Mouse (Mus musculus) hindbrain, embryonic 13.5 days (tissue): ENCODE results near the gene S1pr3. TPM values are rescaled to one million over a fixed set of nuclear protein-coding genes. Genes with fewer than 3 reads are reported as not detected.
A peak's percentile ranks its signal among the peaks of the same experiment; 100 is the strongest.

Experiments
- ATAC-seq: fragments of 200-750 bp; cut with Nextera tagmentation; 2 replicates; pipeline ENCODE4 v1.8.0; 2017; ENCODE audit warnings: moderate TSS enrichment; ENCODE audit not compliant: low FRiP score
- H3K27ac ChIP-seq: fragments of 300-500 bp; sonication (generic); 2 replicates; pipeline ENCODE4 v1.5.1; 2015; ENCODE audit warnings: inconsistent platforms, mild to moderate bottlenecking, moderate library complexity
- H3K27me3 ChIP-seq: fragments of 300-500 bp; sonication (generic); 2 replicates; pipeline ENCODE4 v1.6.1; 2015; ENCODE audit warnings: mild to moderate bottlenecking, inconsistent platforms
- H3K36me3 ChIP-seq: fragments of 300-500 bp; sonication (generic); 2 replicates; pipeline ENCODE4 v1.6.1; 2015; ENCODE audit warnings: mild to moderate bottlenecking, inconsistent platforms
- H3K4me1 ChIP-seq: fragments of 300-500 bp; sonication (generic); replicated peaks from 2 replicates; pipeline ENCODE4 v1.6.1; 2015; ENCODE audit warnings: inconsistent platforms
- H3K4me2 ChIP-seq: fragments of 300-500 bp; sonication (generic); 2 replicates; pipeline ENCODE4 v1.6.1; 2015; ENCODE audit warnings: inconsistent platforms, mild to moderate bottlenecking, moderate library complexity
- H3K4me3 ChIP-seq: fragments of 300-500 bp; sonication (generic); 2 replicates; pipeline ENCODE4 v1.5.1; 2015; ENCODE audit warnings: mild to moderate bottlenecking, inconsistent platforms
- H3K9ac ChIP-seq: fragments of 300-500 bp; sonication (generic); 2 replicates; pipeline ENCODE4 v1.6.1; 2015; ENCODE audit warnings: mild to moderate bottlenecking, inconsistent platforms
- H3K9me3 ChIP-seq: fragments of 300-500 bp; sonication (generic); 2 replicates; pipeline ENCODE4 v1.6.1; 2016; ENCODE audit warnings: inconsistent platforms
- WGBS: fragments of 180-500 bp; shearing (Covaris S2); methylation state at CpG from one replicate; pipeline ENCODE4 v1.1.7; 2015; 5-methylcytosine and 5-hydroxymethylcytosine counted together
- polyA plus RNA-seq: library from polyadenylated mRNA; unstranded; fragments of >200 nt; fragmentation: Nextera tagmentation; extraction: Ambion mirVana; gene quantifications from 2 replicates; pipeline ENCODE4 v1.2.1, GENCODE M21; 2015

The S1pr3 gene
- polyA plus RNA-seq, 1 experiment from 2014 or later = 14.1 TPM

DNA sequence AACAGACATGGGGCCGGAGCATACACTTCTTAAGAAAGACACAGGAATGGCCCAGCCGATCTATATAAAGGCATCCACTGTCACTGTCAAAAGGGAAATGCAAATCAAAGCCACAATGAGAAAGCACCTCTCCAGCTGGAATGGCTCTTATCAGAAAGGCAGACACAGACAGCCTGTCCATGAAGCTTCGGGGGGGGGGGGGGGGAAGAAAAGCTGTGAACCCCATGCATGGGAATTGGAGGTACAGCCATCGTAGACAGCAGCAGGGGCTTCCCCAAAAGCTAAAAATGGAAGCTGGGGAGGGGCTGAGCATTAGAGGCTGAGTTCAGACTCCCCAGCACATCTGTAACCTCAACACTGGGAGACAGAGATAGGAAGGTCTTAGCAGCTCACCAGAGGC is 20.5 kb upstream of the S1pr3 start:
- no peaks in the 10 kb centered on the region for H3K9me3 ChIP-seq
- no peak overlapping the region for H3K4me3 ChIP-seq
- no peak for ATAC-seq
- no peak overlapping the region for H3K9ac ChIP-seq
- H3K27me3 ChIP-seq = no peaks in the 10 kb centered on the region
- H3K4me2 ChIP-seq = no peak overlapping the region
- WGBS = 48% methylated on average over 4 of the region's 4 CpGs
- no peak overlapping the region for H3K27ac ChIP-seq
- H3K36me3 ChIP-seq = no peaks in the 10 kb centered on the region
- peaks cover 3% of the 10 kb centered on the region for H3K4me1 ChIP-seq

DNA sequence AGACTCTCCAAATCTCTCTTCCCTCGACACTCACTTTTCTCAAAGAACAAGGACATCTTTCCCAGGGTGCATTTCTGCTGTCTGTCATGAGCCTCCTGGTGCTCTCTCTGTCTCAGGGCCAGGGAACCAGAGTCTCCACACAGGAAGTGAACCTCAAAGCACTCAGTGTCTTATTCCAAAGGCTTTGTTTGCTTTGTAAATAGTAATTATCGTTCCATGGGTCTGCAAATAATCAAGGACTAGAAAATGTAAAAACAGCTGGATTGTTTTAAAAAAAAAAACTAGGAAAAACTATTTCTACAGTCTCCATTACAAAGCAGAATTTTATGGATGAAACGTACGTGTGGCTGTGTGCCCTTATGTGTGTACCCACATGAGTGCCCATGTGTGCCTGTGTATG is 18.0 kb upstream of the S1pr3 start:
- 72% methylated on average over 4 of the region's 4 CpGs for WGBS
- no peak for ATAC-seq
- no peak overlapping the region for H3K4me3 ChIP-seq

DNA sequence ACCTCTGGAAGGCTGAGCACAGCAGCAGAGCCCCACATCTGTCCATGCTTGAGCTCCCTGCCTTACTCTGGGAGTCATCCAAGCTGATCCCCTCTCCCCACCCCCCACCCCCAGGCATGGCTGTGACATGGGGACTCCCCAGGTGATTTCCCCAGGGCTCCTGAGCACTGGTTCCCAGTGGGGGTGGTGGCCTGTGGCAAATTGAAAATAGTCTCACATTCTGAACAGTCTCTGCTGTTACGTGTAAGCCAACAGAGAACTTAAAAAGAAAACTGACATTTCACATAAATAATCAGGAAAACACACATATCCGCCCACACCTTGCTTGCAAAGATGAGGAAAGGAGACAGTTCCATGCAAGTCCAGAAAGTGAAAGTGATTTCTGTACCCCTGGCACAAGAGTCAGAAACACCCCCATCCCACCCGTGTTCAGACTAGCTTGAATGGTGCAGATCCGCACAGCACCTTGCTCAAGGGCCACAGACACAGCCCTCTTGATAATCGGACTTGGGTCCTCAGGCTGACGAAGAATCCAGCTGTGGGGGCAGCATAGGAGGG is 17.0 kb upstream of the S1pr3 start:
- no peaks in the 10 kb centered on the region for H3K27me3 ChIP-seq
- no peak overlapping the region for H3K27ac ChIP-seq
- H3K9me3 ChIP-seq = 0 out of 2 replicates have a peak, but pooled peaks cover 3% of the 10 kb centered on the region
- no peak overlapping the region for H3K4me2 ChIP-seq
- no peak overlapping the region for H3K9ac ChIP-seq
- no peak for ATAC-seq
- WGBS = 89% methylated on average over 6 of the region's 6 CpGs
- H3K4me3 ChIP-seq = no peak overlapping the region
- peaks cover 3% of the 10 kb centered on the region; the same call in 1 of the 2 replicates for H3K36me3 ChIP-seq
- peaks cover 3% of the 10 kb centered on the region; the same call in 1 of the 2 replicates for H3K4me1 ChIP-seq

More for the DNA sequence above, 18.0 kb upstream of the S1pr3 start:
- 0 out of 2 replicates have a peak, but pooled peaks cover 3% of the 10 kb centered on the region for H3K9me3 ChIP-seq
- H3K4me1 ChIP-seq = peaks cover 3% of the 10 kb centered on the region; the same call in 1 of the 2 replicates
- no peak overlapping the region for H3K27ac ChIP-seq
- no peak overlapping the region for H3K9ac ChIP-seq
- no peak overlapping the region for H3K4me2 ChIP-seq
- H3K27me3 ChIP-seq = no peaks in the 10 kb centered on the region
- H3K36me3 ChIP-seq = peaks cover 3% of the 10 kb centered on the region; the same call in 1 of the 2 replicates

DNA sequence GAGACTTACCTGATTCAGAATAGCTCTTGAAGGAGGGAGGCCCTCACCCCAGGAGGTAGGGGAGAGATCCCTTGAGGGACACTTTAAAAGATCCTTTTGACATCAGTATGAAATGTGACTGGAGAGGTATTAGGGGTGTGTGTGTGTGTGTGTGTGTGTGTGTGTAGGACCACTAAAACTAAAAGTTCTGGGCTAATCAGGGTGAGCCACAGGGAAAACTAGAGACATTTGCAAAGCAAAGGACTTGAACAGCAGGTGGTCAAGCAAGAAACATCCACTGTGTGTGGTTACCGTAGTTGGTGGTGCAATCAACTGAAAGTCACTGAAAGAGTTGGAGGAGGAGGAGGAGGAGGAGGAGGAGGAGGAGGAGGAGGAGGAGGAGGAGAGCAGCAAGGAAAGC is 16.2 kb upstream of the S1pr3 start:
- no peak for ATAC-seq
- WGBS = 63% methylated on average over 1 of the region's 1 CpGs
- H3K4me3 ChIP-seq = no peak overlapping the region
- H3K9ac ChIP-seq = no peak overlapping the region
- no peak overlapping the region for H3K27ac ChIP-seq
- no peak overlapping the region for H3K4me2 ChIP-seq
- 0 out of 2 replicates have a peak, but pooled peaks cover 3% of the 10 kb centered on the region for H3K9me3 ChIP-seq
- peaks cover 3% of the 10 kb centered on the region; the same call in 1 of the 2 replicates for H3K36me3 ChIP-seq
- H3K4me1 ChIP-seq = peaks cover 3% of the 10 kb centered on the region; the same call in 1 of the 2 replicates
- no peaks in the 10 kb centered on the region for H3K27me3 ChIP-seq

DNA sequence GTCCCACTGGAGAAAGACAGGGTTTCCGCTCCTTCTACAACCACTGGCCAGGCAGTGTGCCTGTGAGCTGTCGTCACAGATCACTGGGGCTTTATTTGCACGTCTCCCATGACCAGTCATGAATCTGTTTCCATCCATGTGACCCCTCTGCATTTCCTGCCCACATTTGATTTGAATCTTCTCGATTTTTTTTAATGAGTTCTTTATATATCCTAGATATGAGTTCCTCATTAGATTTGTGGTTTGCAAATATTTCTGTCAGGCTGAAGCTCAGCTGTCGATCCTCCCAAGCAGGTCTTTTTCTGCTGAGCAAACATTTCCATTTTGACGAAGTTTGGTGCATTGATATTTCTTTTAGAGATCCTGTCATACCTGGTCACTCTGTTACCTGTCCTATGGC is 10.6 kb upstream of the S1pr3 start:
- no peak for ATAC-seq

DNA sequence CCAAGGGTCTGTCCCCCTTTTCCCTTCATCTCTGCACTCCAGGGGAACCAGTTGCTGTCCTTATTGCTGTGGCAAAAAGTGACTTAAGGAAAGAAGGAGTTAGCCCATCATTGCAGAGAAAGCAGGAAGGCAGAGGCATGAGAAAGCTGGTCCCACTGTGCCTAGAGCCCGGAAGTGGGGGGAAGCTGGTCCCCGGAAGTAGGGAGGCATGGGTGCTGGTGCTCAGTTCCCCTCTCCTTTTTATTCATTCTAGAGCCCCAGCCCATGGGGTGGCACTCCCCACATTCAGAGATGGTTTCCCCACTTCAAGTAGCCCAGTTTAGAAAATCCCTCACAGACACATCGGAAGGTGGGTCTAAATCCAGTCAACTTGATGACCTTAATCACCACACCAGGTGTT is 8.9 kb upstream of the S1pr3 start:
- Histone ChIP-seq H3K4me1 (0 out of 2 replicates have a peak, but pooled peaks cover 11% of the 10 kb centered on the region), H3K27ac (no peak overlapping the region), H3K9me3 (0 out of 2 replicates have a peak, but pooled peaks cover 3% of the 10 kb centered on the region), H3K27me3 (no peaks in the 10 kb centered on the region), H3K4me3 (no peak overlapping the region), H3K36me3 (peaks cover 3% of the 10 kb centered on the region; the same call in 1 of the 2 replicates), H3K9ac (no peak overlapping the region), H3K4me2 (no peak overlapping the region)
- WGBS = 98% methylated on average over 3 of the region's 3 CpGs
- ATAC-seq = no peak

More for the DNA sequence above, 10.6 kb upstream of the S1pr3 start:
- H3K27me3 ChIP-seq = no peaks in the 10 kb centered on the region
- H3K4me3 ChIP-seq = no peak overlapping the region
- WGBS = 83% methylated on average over 6 of the region's 6 CpGs
- 0 out of 2 replicates have a peak, but pooled peaks cover 11% of the 10 kb centered on the region for H3K4me1 ChIP-seq
- peaks cover 3% of the 10 kb centered on the region; the same call in 1 of the 2 replicates for H3K36me3 ChIP-seq
- H3K9ac ChIP-seq = no peak overlapping the region
- no peak overlapping the region for H3K4me2 ChIP-seq
- no peak overlapping the region for H3K27ac ChIP-seq
- 0 out of 2 replicates have a peak, but pooled peaks cover 3% of the 10 kb centered on the region for H3K9me3 ChIP-seq

DNA sequence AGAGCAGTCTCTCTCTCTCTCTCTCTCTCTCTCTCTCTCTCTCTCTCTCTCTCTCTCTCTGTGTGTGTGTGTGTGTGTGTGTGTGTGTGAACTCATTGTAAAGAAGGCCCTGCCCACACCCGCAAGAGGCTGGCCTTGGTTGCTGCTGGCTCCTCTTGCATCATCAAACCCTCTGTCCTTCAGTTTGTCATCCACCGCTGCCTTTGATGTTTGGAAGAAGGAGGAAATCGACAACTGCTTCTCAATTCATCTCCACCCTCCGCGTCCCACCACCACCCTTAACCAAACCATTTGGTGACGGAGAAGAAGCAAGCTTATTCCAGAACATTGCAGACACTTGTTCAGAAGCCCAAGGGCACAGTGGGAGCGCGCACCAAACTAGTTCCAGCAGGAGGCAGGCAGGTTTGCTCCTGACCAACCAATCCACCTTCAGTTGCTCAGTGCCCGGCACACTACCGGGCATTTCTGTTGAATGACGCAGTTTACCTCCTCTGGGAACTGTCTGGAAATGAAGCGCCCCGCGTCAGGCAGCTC is 8.2 kb upstream of the S1pr3 start:
- Histone ChIP-seq H3K27me3 (no peaks in the 10 kb centered on the region), H3K4me2 (peak overlapping the region; percentile 73), H3K4me1 (0 out of 2 replicates have a peak, but pooled peaks cover 11% of the 10 kb centered on the region), H3K36me3 (no peaks in the 10 kb centered on the region), H3K4me3 (peak overlapping the region; percentile 42), H3K9ac (peak overlapping the region; percentile 72), H3K9me3 (0 out of 2 replicates have a peak, but pooled peaks cover 2% of the 10 kb centered on the region), H3K27ac (no peak overlapping the region; the same call in 1 of the 2 replicates)
- ATAC-seq = peak; percentile 78
- WGBS = 33% methylated on average over 14 of the region's 14 CpGs

DNA sequence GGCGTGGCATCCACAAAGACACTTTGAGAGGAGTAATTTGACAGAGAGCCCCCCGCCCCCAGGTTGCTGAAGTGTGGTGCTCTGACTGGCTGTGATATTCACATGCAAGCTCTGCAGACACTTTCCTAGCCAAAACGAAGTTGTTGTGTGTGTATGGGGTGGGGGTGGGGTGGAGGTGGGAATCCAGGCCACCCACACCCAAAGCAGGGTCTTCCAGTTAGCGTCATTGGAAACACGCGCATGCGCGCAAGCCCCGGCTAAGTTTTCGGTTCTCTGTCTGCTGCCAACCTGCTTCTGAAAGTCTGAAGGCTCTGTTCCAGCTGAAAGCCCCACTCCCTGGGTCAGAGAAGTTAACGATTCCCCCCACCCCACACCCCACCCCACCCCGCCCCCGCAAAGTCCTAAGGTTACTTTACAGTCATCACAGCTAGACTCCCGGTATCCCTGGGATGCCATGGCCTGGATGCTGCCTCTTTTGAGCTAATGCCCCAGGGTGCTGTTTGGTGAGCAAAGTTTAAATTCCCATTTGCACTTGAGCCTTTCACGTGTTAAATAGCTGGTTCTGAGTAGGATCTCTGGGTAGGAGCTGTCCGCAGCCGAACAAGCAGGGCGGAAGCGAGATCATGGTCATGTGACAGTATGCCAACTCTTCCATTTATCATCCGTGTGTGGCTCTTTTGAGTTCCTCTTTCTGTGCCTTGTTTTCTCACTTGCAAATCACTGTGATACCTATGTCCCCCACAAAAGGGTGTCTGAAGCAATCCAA is 7.5 kb upstream of the S1pr3 start:
- peak overlapping the region; percentile 72 for H3K9ac ChIP-seq
- 7% methylated on average over 20 of the region's 20 CpGs for WGBS
- ATAC-seq = peak; percentile 87

DNA sequence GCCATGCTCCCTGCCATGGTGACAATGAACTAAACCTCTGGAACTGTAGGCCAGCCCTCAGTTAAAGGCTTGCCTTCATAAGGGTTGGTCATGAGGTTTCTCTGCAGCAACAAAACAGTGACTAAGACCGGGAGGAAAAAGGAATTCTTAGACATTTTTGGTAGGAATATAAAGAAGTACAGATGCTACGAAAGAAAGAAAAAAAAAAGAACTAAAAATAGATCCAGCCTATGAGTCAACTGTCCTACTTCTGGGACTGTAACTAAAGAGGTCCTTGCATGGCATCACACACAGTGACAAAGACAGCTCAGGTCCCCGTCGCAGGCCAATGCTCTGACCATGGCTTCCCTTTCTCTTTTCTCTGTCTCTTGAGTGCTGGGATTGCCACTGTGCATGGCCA is 3.9 kb upstream of the S1pr3 start:
- no peaks in the 10 kb centered on the region for H3K9me3 ChIP-seq
- H3K27ac ChIP-seq = no peak overlapping the region
- H3K4me3 ChIP-seq = no peak overlapping the region
- no peak overlapping the region for H3K4me2 ChIP-seq
- no peaks in the 10 kb centered on the region for H3K36me3 ChIP-seq
- H3K4me1 ChIP-seq = peaks cover 32% of the 10 kb centered on the region
- no peak overlapping the region for H3K9ac ChIP-seq
- no peak for ATAC-seq
- WGBS = 92% methylated on average over 4 of the region's 4 CpGs
- peaks cover 27% of the 10 kb centered on the region for H3K27me3 ChIP-seq

More for the DNA sequence above, 7.5 kb upstream of the S1pr3 start:
- Histone ChIP-seq H3K4me3 (peak overlapping the region; percentile 42), H3K9me3 (no peaks in the 10 kb centered on the region), H3K4me2 (peak overlapping the region; percentile 73), H3K27ac (peak overlapping the region; percentile 0; the same call in 1 of the 2 replicates), H3K4me1 (0 out of 2 replicates have a peak, but pooled peaks cover 11% of the 10 kb centered on the region), H3K36me3 (no peaks in the 10 kb centered on the region), H3K27me3 (no peaks in the 10 kb centered on the region)

DNA sequence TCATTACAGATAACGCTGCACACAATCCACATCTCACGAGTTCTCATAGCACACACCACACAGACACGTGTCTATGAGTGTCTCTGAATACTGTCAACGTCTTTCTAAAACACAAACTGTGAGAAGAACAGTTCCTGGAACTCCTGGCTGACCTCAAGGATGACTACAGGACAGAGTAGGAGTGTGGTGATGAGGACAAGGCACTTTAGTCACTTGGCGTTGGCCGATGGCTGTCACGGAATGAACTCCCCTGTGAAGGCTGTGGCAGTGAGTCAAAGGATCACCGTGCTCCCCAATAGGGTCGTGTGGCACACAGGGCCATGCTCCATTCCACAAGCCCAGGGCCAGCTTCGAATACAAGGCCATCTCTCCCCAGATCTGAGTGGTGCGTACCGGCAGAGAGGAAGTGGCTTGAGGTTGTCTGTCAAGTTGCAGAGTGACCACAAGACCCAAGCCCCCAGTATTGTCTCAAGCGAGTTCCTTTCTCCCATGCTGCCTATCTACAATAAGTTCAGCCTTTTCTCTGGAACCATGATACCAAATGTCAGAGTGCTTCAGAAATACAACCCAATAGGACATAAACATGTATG is 2.6 kb upstream of the S1pr3 start:
- WGBS = 93% methylated on average over 13 of the region's 13 CpGs

DNA sequence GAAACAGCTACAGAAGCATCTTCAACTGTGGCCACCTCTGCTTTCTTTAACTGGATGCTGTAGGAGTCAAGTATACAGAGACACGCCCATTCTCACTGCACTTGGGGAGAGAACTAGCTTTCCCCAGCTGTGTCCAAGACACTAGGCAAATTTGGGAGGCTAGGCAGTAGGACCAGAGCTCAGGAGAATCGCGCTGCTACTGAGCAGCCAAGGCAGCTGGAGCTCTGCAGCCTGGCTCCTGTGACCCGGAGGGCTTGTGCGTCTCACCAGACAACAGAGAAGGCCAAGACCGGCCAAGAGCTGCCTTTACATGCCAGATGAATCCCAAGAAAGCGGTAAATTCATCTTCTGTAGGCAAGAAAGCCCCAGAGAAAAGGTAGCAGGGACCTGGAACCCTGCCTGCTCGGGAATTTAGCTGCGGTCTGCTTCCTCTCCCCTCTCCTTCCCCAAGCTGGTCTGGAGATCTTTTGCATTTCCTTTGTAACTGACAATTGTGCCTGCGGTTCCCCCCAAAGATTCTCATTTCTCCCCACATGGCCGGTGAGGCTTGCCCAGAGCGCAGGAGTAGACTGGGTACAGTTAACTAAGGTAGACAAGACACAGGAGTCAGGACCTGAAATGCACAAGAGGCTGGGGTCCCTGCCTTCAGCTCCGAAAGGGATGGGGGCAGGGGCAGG is 760 bp upstream of the S1pr3 start:
- Histone ChIP-seq H3K27ac (no peak overlapping the region), H3K4me2 (peak overlapping the region; percentile 59), H3K4me3 (no peak overlapping the region), H3K36me3 (no peaks in the 10 kb centered on the region), H3K4me1 (peaks cover 21% of the 10 kb centered on the region), H3K9ac (peak overlapping the region; percentile 58; the same call in 1 of the 2 replicates), H3K9me3 (no peaks in the 10 kb centered on the region), H3K27me3 (peaks cover 41% of the 10 kb centered on the region)
- 29% methylated on average over 13 of the region's 13 CpGs for WGBS
- ATAC-seq = no peak

More for the DNA sequence above, 2.6 kb upstream of the S1pr3 start:
- peaks cover 26% of the 10 kb centered on the region for H3K4me1 ChIP-seq
- no peak overlapping the region for H3K27ac ChIP-seq
- no peaks in the 10 kb centered on the region for H3K36me3 ChIP-seq
- no peak for ATAC-seq
- H3K9me3 ChIP-seq = no peaks in the 10 kb centered on the region
- no peak overlapping the region for H3K4me3 ChIP-seq
- H3K27me3 ChIP-seq = peaks cover 36% of the 10 kb centered on the region
- H3K9ac ChIP-seq = no peak overlapping the region
- H3K4me2 ChIP-seq = no peak overlapping the region
